Mouse (Mus musculus) layer of hippocampus, adult 9-10 months (tissue): ENCODE data around the gene Exo5.

ENCODE experiments used
- DNase-seq: peaks from one replicate; pipeline ENCODE4 v3.0.0; 2022; ENCODE audit warnings: low spot score

Gene Exo5

DNA sequence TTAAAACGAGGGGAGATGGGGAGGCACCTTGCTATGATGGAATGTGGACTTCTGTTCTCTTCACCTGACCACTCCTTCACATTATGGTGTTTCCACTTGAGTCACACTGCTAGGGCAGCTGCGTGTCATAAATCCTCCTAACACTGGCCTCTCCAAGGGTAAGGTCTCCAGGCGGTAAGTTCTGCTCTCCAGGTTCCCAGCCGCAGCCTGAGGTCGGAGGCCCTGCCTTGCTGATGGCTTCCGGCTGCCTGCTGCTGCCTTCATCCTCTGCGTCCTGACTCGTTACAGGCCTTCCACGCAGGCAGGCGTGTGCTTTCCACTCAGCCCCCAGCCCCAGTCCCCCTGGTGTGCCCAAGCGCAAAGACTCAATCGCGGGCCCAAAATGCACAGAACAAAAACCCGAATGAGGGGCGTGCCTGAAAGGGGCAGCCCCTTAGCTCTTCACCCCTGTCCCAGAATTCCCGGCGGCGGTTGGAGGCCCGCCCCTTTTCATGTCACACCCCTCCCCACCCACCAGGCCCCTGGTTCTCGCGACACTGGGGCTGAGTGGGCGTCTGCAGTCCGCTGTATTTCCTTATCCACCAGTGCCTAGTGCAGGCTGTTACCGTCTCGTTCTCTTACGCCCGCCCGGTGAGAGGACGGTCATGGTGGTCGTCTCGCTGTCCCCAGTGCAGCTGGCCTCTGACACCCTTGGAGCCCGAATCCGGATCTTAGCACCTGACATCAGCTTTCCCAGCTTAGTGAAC is at the start of gene Exo5:
Gene Exo5, minus strand, starts transcription at position 464 of the 746 bp plus-strand sequence.
- peak; percentile 72 for DNase-seq

DNA sequence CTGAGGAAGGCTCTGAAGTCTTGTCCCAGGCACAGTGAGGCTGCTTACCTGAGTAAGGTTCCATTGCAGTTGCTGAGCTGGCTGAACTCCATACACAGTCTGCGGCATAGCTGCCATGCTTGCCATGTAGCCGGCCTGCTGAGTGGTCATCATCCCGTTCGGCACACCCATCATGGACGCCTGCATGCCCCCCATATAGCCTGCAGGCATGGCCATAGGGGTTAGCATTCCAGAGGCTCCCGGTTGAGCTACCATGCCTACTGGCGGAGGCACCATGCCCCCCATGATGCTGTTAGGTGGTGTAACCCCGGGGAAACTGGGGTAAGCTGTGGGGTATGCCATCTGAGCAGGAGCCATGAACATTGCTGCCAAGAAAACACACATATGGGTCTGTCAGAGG is 47.0 kb upstream of the Exo5 start:
- no peak for DNase-seq

DNA sequence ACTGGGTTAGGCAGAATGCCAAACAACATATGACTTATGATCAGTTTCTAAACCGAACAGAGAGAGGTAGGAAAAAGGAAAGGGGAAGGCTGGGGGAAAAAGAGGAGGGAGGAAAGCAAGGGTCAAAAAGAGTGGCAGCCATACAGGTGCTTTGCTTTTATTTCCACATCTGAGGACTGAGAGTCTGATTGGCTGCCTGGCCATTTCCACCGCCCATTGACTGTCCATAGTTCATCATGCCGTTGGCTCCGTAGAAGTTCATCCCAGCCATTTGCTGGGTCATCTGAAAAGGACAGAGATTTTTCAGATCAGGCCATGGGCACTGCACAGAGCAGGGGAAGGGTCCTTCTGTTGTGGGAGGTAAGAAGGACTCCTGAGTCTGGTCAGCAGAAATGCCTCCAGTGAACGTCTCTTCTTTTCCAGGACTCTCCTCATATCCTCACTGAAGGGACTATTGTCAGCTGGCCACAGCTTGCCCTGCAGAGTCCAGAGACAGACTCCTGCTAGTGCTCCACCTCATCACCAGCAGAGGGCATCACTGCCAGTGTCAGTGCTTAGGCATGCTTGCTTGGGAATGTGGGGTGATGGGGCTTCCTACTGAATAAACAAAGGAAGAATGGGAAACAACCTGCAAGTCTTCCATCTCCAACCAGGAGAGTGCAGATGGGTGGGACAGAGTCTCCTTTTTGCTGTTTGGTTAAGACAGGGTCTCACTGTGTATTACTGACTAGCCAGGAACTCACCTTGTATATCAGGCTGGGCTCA is 44.7 kb upstream of the Exo5 start:
- no peak for DNase-seq

DNA sequence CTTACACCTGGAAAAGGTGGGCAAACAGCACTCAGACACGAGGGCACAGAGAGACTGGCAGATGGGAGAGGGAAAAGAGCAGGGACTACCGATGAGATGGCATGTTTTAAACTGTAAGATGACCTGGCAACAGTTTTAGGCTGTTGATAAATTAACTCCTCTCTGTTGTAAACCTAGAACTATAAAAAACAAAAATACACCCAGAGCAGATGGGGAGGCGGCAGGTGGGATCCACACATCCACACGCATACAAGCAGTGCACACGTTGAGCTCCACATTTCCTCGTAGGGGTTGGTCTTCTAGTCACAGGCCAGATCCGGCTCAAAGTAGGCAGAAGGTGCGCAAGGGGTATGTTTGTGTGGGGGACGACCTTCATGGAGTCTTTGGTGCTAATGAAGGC is 43.7 kb upstream of the Exo5 start:
- DNase-seq, result no peak

DNA sequence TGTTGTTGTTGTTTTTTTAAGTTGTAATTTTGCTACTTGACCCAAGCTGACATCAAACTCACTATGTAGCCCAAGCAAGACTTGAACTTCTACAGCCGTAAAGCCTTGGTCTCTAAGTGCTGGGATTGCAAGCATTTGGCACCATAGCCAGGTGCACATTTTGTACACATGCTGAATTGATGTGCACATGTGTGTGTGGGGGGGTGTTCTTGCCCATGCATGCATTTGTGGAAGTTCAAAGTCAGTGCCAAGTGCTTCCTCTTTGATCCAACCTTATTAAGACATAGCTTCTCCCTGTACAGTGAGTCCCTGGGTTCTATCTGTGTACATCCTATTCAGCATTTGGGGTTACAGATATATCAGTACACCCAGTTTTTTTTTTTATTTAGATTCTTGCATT is 30.8 kb upstream of the Exo5 start:
- no peak for DNase-seq

DNA sequence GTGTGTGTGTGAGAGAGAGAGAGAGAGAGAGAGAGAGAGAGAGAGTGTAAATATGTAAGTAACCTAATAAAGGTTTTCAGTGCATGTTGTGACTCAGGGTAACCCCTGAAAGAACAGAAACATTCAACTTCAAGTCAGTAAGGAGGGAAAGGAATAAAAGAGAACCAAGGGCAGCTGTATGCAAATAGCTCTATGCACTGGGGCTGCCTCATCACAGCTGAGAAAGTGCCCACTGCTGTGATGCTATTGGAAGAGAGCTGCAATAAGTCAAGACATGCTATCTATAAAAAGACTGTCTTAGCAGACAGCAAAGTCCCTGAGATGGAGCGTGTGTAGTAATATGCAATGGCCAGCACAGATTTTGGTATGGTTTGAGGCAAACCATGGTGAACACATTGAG is 28.9 kb upstream of the Exo5 start:
- no peak for DNase-seq

DNA sequence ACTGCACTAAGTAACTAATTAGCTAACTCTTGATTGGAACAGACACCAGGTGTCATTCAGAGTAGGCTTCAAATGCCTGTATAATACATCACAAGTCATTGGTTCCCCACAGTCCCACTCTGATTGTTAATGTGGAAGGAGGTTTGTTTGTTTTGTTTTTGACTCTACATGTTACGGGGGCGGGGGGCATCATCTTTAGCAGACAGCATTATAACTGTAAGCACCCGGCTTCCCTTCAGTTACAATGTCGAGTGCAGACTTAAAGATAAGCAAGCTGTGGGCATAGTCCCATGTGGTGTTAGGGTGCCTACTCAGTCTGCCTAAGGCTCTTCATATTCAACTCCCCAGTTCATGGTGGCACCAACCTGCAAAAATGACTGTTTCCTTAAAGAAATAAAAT is 28.2 kb upstream of the Exo5 start:
- DNase-seq, result no peak

DNA sequence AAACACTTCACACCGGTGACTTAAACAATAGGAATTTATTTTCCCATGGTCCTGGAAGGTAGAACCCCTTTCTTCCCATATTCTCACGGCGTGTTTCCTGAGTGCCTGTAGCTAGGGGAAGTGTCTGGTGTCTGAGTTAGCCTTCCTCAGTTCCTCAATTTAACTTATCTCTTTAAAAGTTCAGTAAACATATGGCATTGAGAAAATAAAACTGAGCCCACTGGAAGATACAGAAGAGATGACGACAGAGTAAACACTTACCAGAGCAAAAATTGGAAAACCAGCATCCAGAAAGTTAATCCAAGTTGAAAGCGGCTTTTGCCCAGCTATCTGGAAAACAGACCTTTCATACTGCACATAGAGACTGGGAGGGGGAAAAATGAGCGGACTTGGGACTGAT is 27.3 kb upstream of the Exo5 start:
- no peak for DNase-seq

DNA sequence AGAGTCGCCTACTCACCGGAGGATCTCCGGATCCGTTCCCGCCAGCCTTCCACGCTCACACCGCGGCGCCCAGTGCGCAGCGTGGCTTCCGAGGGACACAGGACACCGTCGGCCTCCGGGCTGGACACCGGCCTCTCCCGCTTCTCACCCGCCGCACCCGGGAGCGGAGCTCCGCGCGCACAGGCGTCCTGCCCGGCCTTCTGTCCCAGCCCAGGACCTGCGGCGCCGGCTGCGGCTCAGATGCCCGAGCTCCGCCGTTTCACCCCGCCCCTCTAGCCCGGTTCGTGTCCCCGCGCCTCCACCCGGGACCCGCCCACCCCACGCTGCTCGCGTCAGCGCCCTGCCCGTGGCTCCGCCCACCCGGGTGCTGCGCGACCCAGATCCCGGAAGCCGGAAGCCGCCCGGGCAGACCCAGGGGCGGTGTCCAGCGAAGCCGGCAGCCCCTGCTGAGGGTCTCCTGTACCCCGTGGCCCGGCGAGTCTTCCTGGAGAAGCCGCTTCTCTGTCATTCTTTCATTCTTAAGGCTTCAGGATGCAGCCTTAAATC is 26.7 kb upstream of the Exo5 start, which contains the start of gene Zfp69:
Gene Zfp69, minus strand, starts transcription at position 272 of the 546 bp plus-strand sequence.
- no peak for DNase-seq

DNA sequence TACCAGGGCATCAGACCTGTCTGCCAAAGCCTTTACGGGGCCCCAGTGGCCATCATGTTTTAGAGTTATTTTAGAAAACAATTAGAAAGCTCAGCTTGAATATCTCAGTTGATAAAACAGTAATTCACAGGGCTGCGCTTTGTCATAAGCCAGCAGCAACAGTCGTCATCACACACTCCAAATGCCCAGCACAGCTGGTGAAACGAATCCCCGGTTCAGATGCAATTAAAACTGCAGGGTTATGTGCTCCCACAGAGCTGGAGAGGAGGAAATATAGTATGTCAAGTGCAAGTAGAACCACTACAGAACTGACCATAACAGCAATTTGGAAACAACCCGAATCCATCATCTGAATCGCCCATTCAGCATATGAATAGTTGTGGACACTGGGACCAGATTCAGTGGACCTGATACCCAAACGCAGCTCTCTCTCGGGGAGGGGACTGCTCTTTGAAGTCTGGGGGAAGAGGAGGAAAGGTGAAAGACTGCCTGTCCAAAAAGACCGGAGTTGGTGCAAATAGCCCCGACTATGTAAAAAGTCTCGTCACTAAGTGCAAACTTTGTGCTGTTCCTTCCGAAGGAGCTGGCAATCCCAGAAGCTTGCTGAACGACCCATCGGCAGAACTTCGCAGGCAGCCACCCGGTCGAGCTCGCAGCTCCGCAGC is 26.1 kb upstream of the Exo5 start:
- DNase-seq, result no peak

DNA sequence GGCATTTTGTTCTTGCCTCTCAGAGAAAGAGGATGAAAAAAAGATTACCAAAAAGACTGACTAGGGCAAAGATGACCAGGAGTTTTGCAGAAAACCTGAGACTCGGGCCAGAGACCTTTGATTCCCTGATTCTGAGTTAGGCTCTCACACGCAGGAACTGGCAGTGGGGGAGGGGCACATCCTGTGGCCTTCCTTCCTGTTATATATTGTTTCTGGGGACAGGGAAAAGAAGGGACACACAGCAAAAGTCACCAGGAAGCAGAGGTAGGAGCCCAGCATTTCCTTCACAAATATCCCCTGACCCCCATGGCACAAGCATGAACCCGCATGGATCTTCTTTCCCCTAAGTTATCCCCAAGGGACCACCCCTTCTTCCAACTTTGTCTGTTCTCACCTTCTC is 24.1 kb upstream of the Exo5 start:
- DNase-seq, result no peak

DNA sequence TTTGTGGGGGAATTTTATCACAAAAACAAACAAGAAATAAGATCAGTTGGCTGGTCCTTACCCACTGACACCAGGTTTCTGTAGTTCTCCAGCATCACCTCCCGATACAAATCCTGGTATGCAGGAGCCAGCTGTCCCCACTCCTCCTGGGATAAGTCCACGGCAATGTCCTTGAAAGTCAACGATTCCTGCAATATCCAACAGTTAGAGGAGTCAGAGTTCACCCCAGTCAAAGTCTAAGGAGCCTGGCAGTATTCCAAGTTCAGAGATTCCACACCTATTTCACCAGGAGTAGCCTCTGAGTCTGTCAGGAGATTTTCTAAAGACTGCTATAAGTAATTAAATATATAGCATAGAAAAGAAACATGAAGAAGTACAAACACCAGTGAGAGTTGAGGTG is 10.2 kb upstream of the Exo5 start:
- DNase-seq, result no peak

DNA sequence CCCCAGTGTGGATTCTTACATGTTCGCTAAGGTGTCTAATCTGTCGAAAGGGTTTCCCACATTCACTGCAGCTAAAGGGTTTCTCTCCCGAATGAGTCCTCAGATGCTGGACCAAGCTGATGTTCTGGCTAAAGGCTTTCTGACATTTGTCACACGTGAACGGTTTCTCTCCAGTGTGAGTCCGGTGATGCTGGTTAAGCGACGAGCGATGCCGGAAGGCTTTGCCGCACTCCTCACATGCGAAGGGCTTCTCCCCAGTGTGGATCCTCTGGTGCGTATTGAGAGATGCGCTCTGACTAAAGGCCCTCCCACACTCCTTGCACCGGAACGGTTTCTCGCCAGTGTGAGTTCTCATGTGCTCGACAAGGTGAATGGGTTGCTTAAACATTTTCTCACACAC is 5.9 kb upstream of the Exo5 start:
- DNase-seq, result no peak

DNA sequence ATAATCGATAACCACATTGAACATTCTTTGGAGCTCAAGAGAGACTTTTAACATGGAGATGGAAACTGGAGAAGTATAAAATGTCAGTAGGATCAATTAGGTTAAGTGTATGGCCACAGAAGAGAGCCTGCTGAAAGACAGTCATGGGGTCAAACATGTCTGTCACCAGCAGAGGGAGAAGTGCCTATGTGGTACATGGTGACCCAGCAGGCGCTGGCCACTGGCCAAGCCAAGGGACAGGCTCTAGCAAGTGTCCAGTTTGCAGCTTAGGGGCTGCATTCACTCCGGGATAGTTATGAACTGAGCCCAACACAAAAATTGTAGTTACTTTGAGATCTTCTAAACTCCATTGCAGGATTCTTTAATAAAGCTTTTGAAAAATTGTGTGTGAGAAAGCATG is 3.9 kb upstream of the Exo5 start:
- DNase-seq, result no peak

DNA sequence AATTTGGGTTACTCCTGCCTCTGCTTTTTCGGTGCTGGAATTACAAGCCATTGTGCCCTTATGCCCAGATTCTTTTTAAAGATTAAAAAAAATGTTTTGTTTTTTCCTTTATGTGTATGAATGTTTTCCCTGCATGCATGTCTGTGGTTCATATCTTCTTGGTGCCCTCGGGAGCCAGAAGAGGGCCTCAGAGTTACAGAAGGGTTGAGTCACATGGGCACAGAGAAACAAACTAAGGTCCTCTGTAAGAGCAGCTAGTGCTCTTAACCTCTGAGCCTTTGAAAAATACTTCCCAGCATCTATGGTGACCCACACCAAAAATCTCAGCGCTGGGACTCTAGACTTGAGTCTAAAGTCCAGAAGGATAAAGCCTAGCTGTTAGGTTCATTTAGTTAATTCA is 569 bp upstream of the Exo5 start:
- no peak for DNase-seq

DNA sequence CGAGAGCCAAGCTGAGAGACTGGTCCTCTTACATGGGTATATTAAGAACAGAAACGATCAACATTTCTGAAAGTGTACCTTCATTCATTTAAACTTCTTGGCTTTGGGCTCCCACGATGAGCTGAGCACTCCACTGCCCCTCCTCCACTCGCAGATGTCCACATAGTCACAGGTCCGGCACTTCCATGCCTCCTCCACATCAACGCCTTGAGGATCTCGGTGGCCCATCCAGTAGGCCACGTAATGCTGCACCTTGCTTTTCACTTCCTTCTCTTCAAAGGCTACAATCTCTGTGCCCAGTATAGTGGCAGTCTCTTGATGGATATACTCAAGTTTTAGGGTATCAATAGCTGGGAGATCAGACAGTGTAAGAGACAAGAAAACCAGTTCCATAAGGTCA is 3.4 kb downstream of the Exo5 start:
- no peak for DNase-seq

DNA sequence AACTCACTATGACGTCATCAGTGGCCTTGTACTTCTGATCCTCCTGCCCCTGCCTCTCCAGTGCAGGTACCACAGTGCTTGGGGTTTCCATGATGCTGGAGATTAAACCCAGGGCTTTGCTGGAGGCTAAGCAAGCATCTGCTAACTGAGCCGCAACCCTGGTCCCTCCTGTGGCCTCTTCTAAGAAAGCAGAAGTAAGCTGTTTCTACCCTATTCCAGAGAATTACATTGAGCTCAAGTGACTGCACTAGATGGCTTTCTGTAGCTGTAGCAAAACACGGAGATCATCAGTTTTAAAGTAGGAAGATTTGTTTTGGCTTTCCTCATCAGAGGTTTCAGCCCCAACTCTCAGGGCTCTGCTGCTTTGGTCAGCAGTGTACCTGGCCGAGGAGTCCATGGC is 10.3 kb downstream of the Exo5 start:
- DNase-seq, result no peak

DNA sequence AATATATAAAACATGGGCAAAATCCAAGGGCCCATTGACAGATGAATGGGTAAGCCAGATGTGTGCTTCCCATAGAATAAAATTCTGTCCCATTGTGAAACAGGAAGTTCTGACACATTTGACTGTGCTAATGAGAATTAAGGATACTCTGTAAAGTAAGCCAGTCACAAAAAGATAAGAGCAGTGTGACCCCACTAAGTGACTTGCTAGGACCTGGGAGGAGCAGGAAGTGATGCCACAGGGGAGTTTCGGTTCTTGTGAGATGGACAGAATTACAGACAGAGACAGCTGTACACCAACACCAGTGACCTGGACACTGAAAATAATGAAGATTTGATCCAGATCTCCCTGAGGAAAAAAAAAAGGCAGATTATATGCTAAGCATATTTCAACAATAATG is 11.0 kb downstream of the Exo5 start:
- no peak for DNase-seq

DNA sequence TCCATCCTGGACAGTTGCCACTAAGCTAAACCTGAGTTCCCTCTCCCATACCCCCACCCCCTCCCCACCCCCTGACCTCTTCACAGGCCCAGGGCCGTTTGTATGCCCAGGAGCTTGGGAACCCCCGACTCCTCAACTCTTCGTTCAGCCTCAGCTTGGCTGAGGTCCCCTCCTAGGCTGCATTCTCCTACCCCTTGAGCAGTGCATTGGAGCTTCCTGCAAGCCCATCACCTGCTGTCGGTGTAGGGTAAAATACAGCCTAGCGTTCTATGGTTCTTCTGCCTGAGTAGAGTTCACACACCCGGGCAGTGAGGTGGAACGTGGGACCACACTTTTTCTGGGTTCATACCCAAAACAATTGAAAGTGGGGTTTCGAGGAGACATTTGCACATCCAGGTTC is 11.4 kb downstream of the Exo5 start:
- no peak for DNase-seq

DNA sequence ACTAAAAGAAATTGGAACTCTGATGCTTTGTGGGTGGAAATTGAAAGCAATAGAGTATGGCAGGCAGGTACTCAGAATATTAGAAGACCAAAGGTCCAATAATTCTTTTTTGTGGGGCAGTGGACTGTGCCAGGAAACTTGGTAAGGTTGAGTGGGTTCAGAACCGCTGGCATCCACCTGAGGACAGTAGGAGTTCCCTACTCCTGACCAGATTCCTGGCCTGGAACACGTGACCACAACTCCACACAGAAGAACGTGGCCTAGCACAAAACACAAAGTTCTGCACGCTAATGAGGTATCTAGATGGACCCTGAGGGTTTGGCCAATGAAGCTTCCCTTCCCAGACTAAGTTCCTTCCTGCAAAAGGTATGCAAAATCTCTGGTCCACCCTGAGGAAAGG is 12.0 kb downstream of the Exo5 start:
- DNase-seq, result no peak

DNA sequence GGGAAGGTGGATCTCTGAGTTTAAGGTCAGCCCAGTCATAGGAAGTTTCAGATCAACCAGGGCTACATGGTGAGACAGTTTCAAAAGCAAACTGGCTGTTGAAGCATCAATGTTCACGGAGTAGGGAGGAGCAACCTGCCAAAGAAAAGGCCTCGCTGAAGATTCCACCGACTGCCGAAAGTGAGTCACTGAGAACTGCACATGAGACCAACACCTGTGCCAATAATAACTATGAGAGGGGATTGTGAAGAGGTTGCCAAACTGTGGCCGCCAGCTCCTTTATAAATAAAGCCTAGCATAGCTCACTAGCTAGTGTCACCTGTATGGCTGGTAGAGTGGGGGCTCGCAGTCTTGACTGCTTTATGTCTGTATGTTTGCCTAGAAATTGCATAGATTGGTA is 13.7 kb downstream of the Exo5 start:
- no peak for DNase-seq

DNA sequence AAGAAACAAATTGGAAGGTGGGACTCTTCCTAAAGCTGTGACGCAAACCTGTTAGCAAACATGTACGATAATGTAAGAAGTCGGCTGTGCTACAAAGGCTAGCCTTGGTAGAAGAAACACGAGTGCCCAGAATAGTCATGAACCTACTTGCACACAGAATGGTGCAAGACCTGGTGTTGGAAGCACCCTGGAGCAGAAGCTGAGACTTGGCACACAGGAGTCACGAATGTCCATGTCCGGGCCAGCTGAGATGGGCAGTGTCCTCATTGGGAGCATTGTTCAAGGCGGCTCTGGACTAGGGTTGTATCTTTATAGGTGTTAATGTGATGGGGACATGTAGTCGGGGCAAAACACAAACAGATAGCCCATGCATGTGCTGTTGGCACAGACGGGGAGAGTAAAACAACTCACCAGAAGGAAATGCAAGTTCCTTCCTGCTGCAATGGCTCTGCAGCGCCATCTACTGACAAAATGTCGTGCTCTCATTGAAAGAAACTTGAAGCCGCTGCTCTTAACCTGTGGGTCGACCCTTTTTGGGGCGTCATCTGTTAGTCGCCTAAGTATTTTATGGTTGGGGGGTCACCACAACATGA is 15.2 kb downstream of the Exo5 start:
- peak; percentile 30 for DNase-seq

DNA sequence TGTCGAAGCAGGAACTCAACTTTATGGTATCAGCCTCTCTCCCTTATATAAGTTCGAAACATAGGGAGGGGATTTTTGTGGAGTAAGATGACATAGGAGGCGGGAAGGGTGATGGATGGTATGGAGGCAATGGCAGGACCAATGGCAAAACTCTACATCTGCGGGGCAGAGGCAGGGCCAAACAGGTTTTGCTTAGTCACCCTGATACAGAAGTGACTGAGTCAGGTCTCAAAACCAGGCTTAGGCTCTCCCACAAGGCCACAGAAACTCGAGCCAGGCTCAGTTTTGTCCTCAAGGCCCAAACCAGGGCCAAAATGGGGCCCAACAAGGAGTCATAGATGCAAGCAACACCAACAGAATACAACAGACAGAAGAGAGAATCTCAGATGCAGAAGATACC is 19.2 kb downstream of the Exo5 start:
- DNase-seq, result no peak
